Comparison of ENCODE assay signal across 20 mouse cellular contexts in genomic region chr3:51092079-51093028, GRCm38 (mm10).
DNase-seq lines count a peak whose midpoint lies in the region; ATAC-seq lines count a peak whose summit lies in the region.
"Had no signal": no experiment of that assay in that cellular context is flagged by ENCODE, and none has a peak within 500 bp of the region (broad histone marks: within the 10 kb centered on the region; RNA-seq: fewer than 3 reads in every experiment).

No protein-coding gene starts in this region.

- no peak overlapping the region for H3K27ac ChIP-seq in kidney, embryonic 16.5 days (ENCODE audit: low read length)
- H3K27ac ChIP-seq: embryonic facial prominence, embryonic 12.5 days; forebrain, embryonic 15.5 days; heart, embryonic 13.5 days; limb, embryonic 12.5 days; liver, embryonic 13.5 days; macrophage; midbrain, embryonic 13.5 days; neural tube, embryonic 15.5 days had no signal

- no peaks in the 10 kb centered on the region for H3K9me3 ChIP-seq in kidney, embryonic 16.5 days (ENCODE audit: low read length)
- H3K9me3 ChIP-seq: embryonic facial prominence, embryonic 12.5 days; forebrain, embryonic 15.5 days; heart, embryonic 13.5 days; limb, embryonic 12.5 days; liver, embryonic 13.5 days; midbrain, embryonic 13.5 days; neural tube, embryonic 15.5 days had no signal

- ATAC-seq in kidney, embryonic 16.5 days (ENCODE audit: low FRiP score, low TSS enrichment): peak; percentile 61; the same call in 1 of the 2 replicates
- ATAC-seq in megakaryocyte, adult 5-6 weeks (ENCODE audit: poor library complexity, severe bottlenecking): no peak
- ATAC-seq: forebrain, embryonic 15.5 days; midbrain, embryonic 13.5 days had no signal

- no peak overlapping the region for H3K9ac ChIP-seq in kidney, embryonic 16.5 days (replicated peaks; ENCODE audit: low read length)
- H3K9ac ChIP-seq: embryonic facial prominence, embryonic 12.5 days; forebrain, embryonic 15.5 days; heart, embryonic 13.5 days; limb, embryonic 12.5 days; liver, embryonic 13.5 days; midbrain, embryonic 13.5 days; neural tube, embryonic 15.5 days had no signal

- no peak overlapping the region for H3K4me3 ChIP-seq in kidney, embryonic 16.5 days (ENCODE audit: low read length)
- H3K4me3 ChIP-seq: embryonic facial prominence, embryonic 12.5 days; forebrain, embryonic 15.5 days; heart, embryonic 13.5 days; limb, embryonic 12.5 days; liver, embryonic 13.5 days; midbrain, embryonic 13.5 days; neural tube, embryonic 15.5 days had no signal

- H3K36me3 ChIP-seq in kidney, embryonic 16.5 days (ENCODE audit: insufficient read depth, low read length): no peaks in the 10 kb centered on the region
- H3K36me3 ChIP-seq: embryonic facial prominence, embryonic 12.5 days; forebrain, embryonic 15.5 days; heart, embryonic 13.5 days; limb, embryonic 12.5 days; liver, embryonic 13.5 days; midbrain, embryonic 13.5 days; neural tube, embryonic 15.5 days had no signal

- no peaks in the 10 kb centered on the region for H3K27me3 ChIP-seq in kidney, embryonic 16.5 days (ENCODE audit: insufficient read depth, low read length)
- H3K27me3 ChIP-seq: embryonic facial prominence, embryonic 12.5 days; forebrain, embryonic 15.5 days; heart, embryonic 13.5 days; limb, embryonic 12.5 days; liver, embryonic 13.5 days; midbrain, embryonic 13.5 days; neural tube, embryonic 15.5 days had no signal

- intact Hi-C loops in left cerebral cortex, postnatal 14 days (cut with DNase I): no loop called here

- no peaks in the 10 kb centered on the region for H3K4me1 ChIP-seq in kidney, embryonic 16.5 days (ENCODE audit: insufficient read depth, low read length)
- H3K4me1 ChIP-seq: liver, embryonic 13.5 days had no signal

- WGBS in kidney, embryonic 16.5 days: 49% methylated on average over 12 of the region's 12 CpGs

- no peak overlapping the region for H3K4me2 ChIP-seq in kidney, embryonic 16.5 days (replicated peaks; ENCODE audit: low read depth, low read length)
- H3K4me2 ChIP-seq: embryonic facial prominence, embryonic 12.5 days; forebrain, embryonic 15.5 days; heart, embryonic 13.5 days; limb, embryonic 12.5 days; liver, embryonic 13.5 days; midbrain, embryonic 13.5 days; neural tube, embryonic 15.5 days had no signal

- peak; percentile 13 for DNase-seq in adrenal gland, postnatal 14 days
- DNase-seq in adrenal gland, postnatal 25 days: no peak
- no peak for DNase-seq in kidney, adult 9 months
- DNase-seq in 3134 (ENCODE audit: extremely low read depth, insufficient read length, low spot score) (peak; percentile 57), adipocyte (ENCODE audit: low spot score) (peak; percentile 73)
- no peak for DNase-seq in left cerebral cortex, postnatal 14 days (ENCODE audit: low spot score in 2 of 2)
- DNase-seq: B cell, adult 2 months; cerebellum, adult 8-10 months; liver, embryonic 13.5 days; retina, postnatal 1 day; thymus, adult 2 months had no signal

Comparison
In these comparisons a context has a peak if more than half of its experiments do, and no peak if none do; other contexts are left out.
1. DNase-seq: peak in adrenal gland, postnatal 14 days (single experiment), 3134 (single experiment) and adipocyte (single experiment); none in adrenal gland, postnatal 25 days (single experiment), kidney, adult 9 months (single experiment) and left cerebral cortex, postnatal 14 days (0 of 2).